Mouse (Mus musculus) heart, embryonic 10.5 days (tissue): ENCODE measurements around the gene Arl8a. TPM values are rescaled to one million over a fixed set of nuclear protein-coding genes. Genes with fewer than 3 reads are reported as not detected.

Source experiments
- DNase-seq: peaks from one replicate; pipeline ENCODE4 v3.0.0-alpha.2; 2017; ENCODE audit warnings: low spot score
- H3K27ac ChIP-seq: fragments of 300-500 bp; sonication (generic); 2 replicates; pipeline ENCODE4 v1.5.1; 2016; ENCODE audit warnings: mild to moderate bottlenecking
- H3K27me3 ChIP-seq: fragments of 300-500 bp; sonication (generic); 2 replicates; pipeline ENCODE4 v1.6.1; 2016; ENCODE audit warnings: mild to moderate bottlenecking; ENCODE audit not compliant: poor library complexity, insufficient read depth, severe bottlenecking
- H3K36me3 ChIP-seq: fragments of 300-500 bp; sonication (generic); 2 replicates; pipeline ENCODE4 v1.6.1; 2016; ENCODE audit warnings: mild to moderate bottlenecking, moderate library complexity
- H3K4me1 ChIP-seq: fragments of 300-500 bp; sonication (generic); 2 replicates; pipeline ENCODE4 v1.6.1; 2016; ENCODE audit warnings: mild to moderate bottlenecking
- H3K4me3 ChIP-seq: fragments of 300-500 bp; sonication (generic); 2 replicates; pipeline ENCODE4 v1.5.1; 2016; ENCODE audit warnings: mild to moderate bottlenecking, moderate library complexity
- H3K9me3 ChIP-seq: fragments of 300-500 bp; sonication (generic); 2 replicates; pipeline ENCODE4 v1.6.1; 2016; ENCODE audit warnings: mild to moderate bottlenecking, moderate library complexity
- WGBS: fragments of 180-500 bp; shearing (Covaris S2); methylation state at CpG from one replicate; pipeline ENCODE4 v1.1.7; 2016; 5-methylcytosine and 5-hydroxymethylcytosine counted together
- polyA plus RNA-seq: library from polyadenylated mRNA; unstranded; fragments of >200 nt; fragmentation: Nextera tagmentation; extraction: Ambion mirVana; gene quantifications from 2 replicates; pipeline ENCODE4 v1.2.1, GENCODE M21; 2016

Gene Arl8a
- polyA plus RNA-seq, 1 experiment from 2014 or later = 36.5 TPM

- Histone ChIP-seq H3K4me3 (no peak overlapping the region), H3K27ac (no peak overlapping the region), H3K36me3 (no peaks in the 10 kb centered on the region), H3K9me3 (no peaks in the 10 kb centered on the region), H3K27me3 (peaks cover 68% of the 10 kb centered on the region), H3K4me1 (peaks cover 26% of the 10 kb centered on the region)
- WGBS = 81% methylated on average over 4 of the region's 4 CpGs
- DNase-seq = no peak
These were observed 53.8 kb downstream of the Arl8a start for GRCm38 (mm10) chr1:135200400-135200799.

- DNase-seq = peak; percentile 86
- Histone ChIP-seq H3K4me3 (no peak overlapping the region; the same call in 1 of the 2 replicates), H3K36me3 (no peaks in the 10 kb centered on the region), H3K4me1 (peaks cover 21% of the 10 kb centered on the region), H3K27ac (peak overlapping the region; percentile 53), H3K9me3 (no peaks in the 10 kb centered on the region), H3K27me3 (peaks cover 65% of the 10 kb centered on the region)
- WGBS = 8% methylated on average over 12 of the region's 12 CpGs
These were observed 57.8 kb downstream of the Arl8a start for GRCm38 (mm10) chr1:135204196-135205126.

- Histone ChIP-seq H3K36me3 (no peaks in the 10 kb centered on the region), H3K9me3 (no peaks in the 10 kb centered on the region), H3K27me3 (peaks cover 62% of the 10 kb centered on the region), H3K4me1 (peaks cover 18% of the 10 kb centered on the region), H3K4me3 (no peak overlapping the region), H3K27ac (peak overlapping the region; percentile 53; the same call in 1 of the 2 replicates)
- DNase-seq = no peak
- WGBS = 24% methylated on average over 4 of the region's 4 CpGs
These were observed 58.6 kb downstream of the Arl8a start for GRCm38 (mm10) chr1:135205257-135205656.

Other genes with a start within 250 kb of the Arl8a start
- 15.2 and 24.5 TPM in 2 replicates for gene Ppp1r12b, start 190.9 kb upstream of the Arl8a start, polyA plus RNA-seq
- 49.3 and 51.9 TPM in 2 replicates for gene Ube2t, start 184.3 kb upstream of the Arl8a start, polyA plus RNA-seq
- gene Lgr6, start 41.5 kb upstream of the Arl8a start, polyA plus RNA-seq = 0.49 and 0.64 TPM in 2 replicates
- gene Ptpn7, start 14.1 kb upstream of the Arl8a start, polyA plus RNA-seq = 1.5 and 5.0 TPM in 2 replicates
- not detected in 2 replicates for gene Gpr37l1, start 20.9 kb downstream of the Arl8a start, polyA plus RNA-seq
- 1.2 and 2.8 TPM in 2 replicates for gene Elf3, start 111.7 kb downstream of the Arl8a start, polyA plus RNA-seq
- 63.4 and 70.0 TPM in 2 replicates for gene Rnpep, start 137.3 kb downstream of the Arl8a start, polyA plus RNA-seq
- 336 and 388 TPM in 2 replicates for gene Timm17a, start 167.0 kb downstream of the Arl8a start, polyA plus RNA-seq
- 3.6 and 5.2 TPM in 2 replicates for gene Lmod1, start 178.0 kb downstream of the Arl8a start, polyA plus RNA-seq
- 33.1 and 39.6 TPM in 2 replicates for gene Shisa4, start 228.4 kb downstream of the Arl8a start, polyA plus RNA-seq